Mouse (Mus musculus) mouse embryonic stem cell (cell line): Measurements from ENCODE around the gene Greb1.
"Not testable (repeated sequence)": the region's sequence is repeated elsewhere in the genome, so short reads cannot be mapped to it uniquely, and the experiment has no call there.

Experiments used
- in situ Hi-C, 2 experiments: fragments of 300-500 bp; cut with MboI; formaldehyde crosslinking; loops; 1 replicate in 1 of 2; 3 replicates in 1 of 2; pipeline ENCODE4 v1.14.3; 2019 to 2020; ENCODE audit warnings: low sequenced_read_pairs in 2 of 2, low pct_unique_long_range_greater_than_20kb in 1 of 2, mixed read lengths in 1 of 2; ENCODE audit not compliant: unreplicated experiment in 1 of 2

The Greb1 gene

GRCm38 (mm10) chr12:16731121-16731741 is 69.5 kb downstream of the Greb1 start:
- in situ Hi-C loops = no loop called here

GRCm38 (mm10) chr12:16730196-16730595 is 70.5 kb downstream of the Greb1 start:
- in situ Hi-C loops = no loop called here

- in situ Hi-C loops = no loop called here
These were observed 72.5 kb downstream of the Greb1 start for GRCm38 (mm10) chr12:16728221-16728620.

GRCm38 (mm10) chr12:16726229-16726628 is 74.5 kb downstream of the Greb1 start:
- in situ Hi-C loops = no loop called here

GRCm38 (mm10) chr12:16723601-16724000 is 77.1 kb downstream of the Greb1 start:
- in situ Hi-C loops = loop anchor here in 1 of 2 experiments (5.0 kb wide), 1 partner anchor 84 kb away; no protein-coding TSS in a partner anchor

GRCm38 (mm10) chr12:16718660-16719315 is 81.9 kb downstream of the Greb1 start:
- in situ Hi-C loops = loop anchor here in 1 of 2 experiments (10.0 kb wide), 1 partner anchor 286 kb away; the partner anchor contains the start of gene Pqlc3

- in situ Hi-C loops = loop anchor here in 1 of 2 experiments (10.0 kb wide), 1 partner anchor 287 kb away; the partner anchor contains the start of gene Pqlc3
These were observed 83.0 kb downstream of the Greb1 start for GRCm38 (mm10) chr12:16717653-16718052.

GRCm38 (mm10) chr12:16714616-16715015 is 86.1 kb downstream of the Greb1 start:
- in situ Hi-C loops = loop anchor here in 1 of 2 experiments (10.0 kb wide), 1 partner anchor 290 kb away; the partner anchor contains the start of gene Pqlc3

GRCm38 (mm10) chr12:16698691-16699090 is 102.0 kb downstream of the Greb1 start:
- in situ Hi-C loops = no loop called here

GRCm38 (mm10) chr12:16696146-16696545 is 104.5 kb downstream of the Greb1 start:
- in situ Hi-C loops = no loop called here

GRCm38 (mm10) chr12:16695252-16695651 is 105.4 kb downstream of the Greb1 start:
- in situ Hi-C loops = not testable (repeated sequence)

- in situ Hi-C loops = no loop called here
These were observed 105.9 kb downstream of the Greb1 start for GRCm38 (mm10) chr12:16694783-16695182.

- in situ Hi-C loops = no loop called here
These were observed 110.1 kb downstream of the Greb1 start for GRCm38 (mm10) chr12:16690631-16691030.

GRCm38 (mm10) chr12:16672246-16672645 is 128.4 kb downstream of the Greb1 start:
- in situ Hi-C loops = no loop called here

GRCm38 (mm10) chr12:16669176-16669575 is 131.5 kb downstream of the Greb1 start:
- in situ Hi-C loops = no loop called here

- in situ Hi-C loops = no loop called here
These were observed 135.7 kb downstream of the Greb1 start for GRCm38 (mm10) chr12:16665022-16665421.

- in situ Hi-C loops = no loop called here
These were observed 137.6 kb downstream of the Greb1 start for GRCm38 (mm10) chr12:16662955-16663585.

- in situ Hi-C loops = no loop called here
These were observed 138.8 kb downstream of the Greb1 start for GRCm38 (mm10) chr12:16661936-16662335.

GRCm38 (mm10) chr12:16661459-16661858 is 139.2 kb downstream of the Greb1 start:
- in situ Hi-C loops = no loop called here
